Mouse (Mus musculus) thymus, adult 2 months (tissue): Measurements from ENCODE around the gene Hjurp. TPM values are rescaled to one million over a fixed set of nuclear protein-coding genes. Genes with fewer than 3 reads are reported as not detected.

Experiments used
- DNase-seq: peaks from one replicate; pipeline ENCODE4 v3.0.0; 2021
- H3K27ac ChIP-seq: fragments of 200-500 bp; 2 replicates; pipeline ENCODE4 v1.5.1; 2012; ENCODE audit warnings: low read length, control low read depth; ENCODE audit not compliant: control insufficient read depth, insufficient read depth
- H3K27me3 ChIP-seq: fragments of 200-500 bp; 2 replicates; pipeline ENCODE4 v1.6.1; 2012; ENCODE audit warnings: mild to moderate bottlenecking, low read length, moderate library complexity, mixed read lengths; ENCODE audit not compliant: control insufficient read depth, insufficient read depth
- H3K36me3 ChIP-seq: fragments of 200-500 bp; 2 replicates; pipeline ENCODE4 v1.6.1; 2012; ENCODE audit warnings: mild to moderate bottlenecking, low read length, moderate library complexity; ENCODE audit not compliant: control insufficient read depth, insufficient read depth
- H3K4me1 ChIP-seq: fragments of 200-500 bp; replicated peaks from 2 replicates; pipeline ENCODE4 v1.6.1; 2012; ENCODE audit warnings: low read length; ENCODE audit not compliant: control insufficient read depth, insufficient read depth
- H3K4me3 ChIP-seq: fragments of 200-500 bp; 2 replicates; pipeline ENCODE4 v1.5.1; 2012; ENCODE audit warnings: mild to moderate bottlenecking, low read length, control low read depth, moderate library complexity; ENCODE audit not compliant: control insufficient read depth, insufficient read depth
- CTCF ChIP-seq: fragments of 200-500 bp; IDR thresholded peaks from 2 replicates; pipeline ENCODE4 v1.5.1; 2012; ENCODE audit warnings: mild to moderate bottlenecking, control low read depth, low read length, moderate library complexity, borderline replicate concordance; ENCODE audit not compliant: control insufficient read depth, poor library complexity, insufficient read depth; ENCODE audit errors: extremely low read depth
- POLR2A ChIP-seq: fragments of 200-500 bp; IDR thresholded peaks from 2 replicates; pipeline ENCODE4 v1.6.1; 2012; ENCODE audit warnings: mild to moderate bottlenecking, low read length, control low read depth, moderate library complexity; ENCODE audit not compliant: control insufficient read depth, poor library complexity, insufficient read depth; ENCODE audit errors: extremely low read depth
- WGBS: fragments of 180-500 bp; shearing (Covaris S2); methylation state at CpG from one replicate; pipeline ENCODE4 v1.1.7; 2018; 5-methylcytosine and 5-hydroxymethylcytosine counted together
- polyA plus RNA-seq: library from polyadenylated mRNA; depleted of rRNA; stranded (reverse); fragments of >200 nt; gene quantifications from 2 replicates; pipeline ENCODE4 v1.2.3, GENCODE M21; 2012

Hjurp gene
- polyA plus RNA-seq, 1 experiment, result 197 TPM

- Histone ChIP-seq H3K27me3 (no peaks in the 10 kb centered on the region), H3K4me3 (no peak overlapping the region), H3K4me1 (no peaks in the 10 kb centered on the region), H3K27ac (no peak overlapping the region), H3K36me3 (no peaks in the 10 kb centered on the region)
- WGBS, result 69% methylated on average over 3 of the region's 3 CpGs
- TF ChIP-seq CTCF, result no peak
- no peak for TF ChIP-seq POLR2A
- DNase-seq, result no peak
Observed at GRCm38 (mm10) chr1:88310349-88310748, 32.9 kb upstream of the Hjurp start.

GRCm38 (mm10) chr1:88309905-88310304 lies 32.5 kb upstream of the Hjurp start:
- Histone ChIP-seq H3K27ac (no peak overlapping the region), H3K36me3 (no peaks in the 10 kb centered on the region), H3K27me3 (no peaks in the 10 kb centered on the region), H3K4me1 (no peaks in the 10 kb centered on the region), H3K4me3 (no peak overlapping the region)
- WGBS, result 40% methylated on average over 3 of the region's 3 CpGs
- no peak for TF ChIP-seq POLR2A
- no peak for TF ChIP-seq CTCF
- no peak for DNase-seq

- no peak overlapping the region for H3K4me3 ChIP-seq
- H3K27ac ChIP-seq, result no peak overlapping the region
- no peak for DNase-seq
- 57% methylated on average over 2 of the region's 2 CpGs for WGBS
- H3K4me1 ChIP-seq, result no peaks in the 10 kb centered on the region
- no peaks in the 10 kb centered on the region for H3K27me3 ChIP-seq
- no peak for TF ChIP-seq POLR2A
- no peak for TF ChIP-seq CTCF
- no peaks in the 10 kb centered on the region for H3K36me3 ChIP-seq
Observed at GRCm38 (mm10) chr1:88309020-88309419, 31.6 kb upstream of the Hjurp start.

- H3K27me3 ChIP-seq, result no peaks in the 10 kb centered on the region
- 69% methylated on average over 12 of the region's 12 CpGs for WGBS
- H3K36me3 ChIP-seq, result no peaks in the 10 kb centered on the region
- no peak overlapping the region for H3K27ac ChIP-seq
- no peaks in the 10 kb centered on the region for H3K4me1 ChIP-seq
- no peak for TF ChIP-seq POLR2A
- TF ChIP-seq CTCF, result no peak
- no peak for DNase-seq
- no peak overlapping the region for H3K4me3 ChIP-seq
Observed at GRCm38 (mm10) chr1:88307180-88307579, 29.7 kb upstream of the Hjurp start.

GRCm38 (mm10) chr1:88306543-88306942 lies 29.1 kb upstream of the Hjurp start:
- DNase-seq, result no peak
- H3K4me3 ChIP-seq, result no peak overlapping the region
- no peak overlapping the region for H3K27ac ChIP-seq
- no peaks in the 10 kb centered on the region for H3K27me3 ChIP-seq
- no peak for TF ChIP-seq POLR2A
- no peak for TF ChIP-seq CTCF
- no peaks in the 10 kb centered on the region for H3K36me3 ChIP-seq
- no peaks in the 10 kb centered on the region for H3K4me1 ChIP-seq
- WGBS, result 72% methylated on average over 1 of the region's 1 CpGs

GRCm38 (mm10) chr1:88305018-88305795 lies 27.8 kb upstream of the Hjurp start:
- no peaks in the 10 kb centered on the region for H3K4me1 ChIP-seq
- no peaks in the 10 kb centered on the region for H3K27me3 ChIP-seq
- no peaks in the 10 kb centered on the region for H3K36me3 ChIP-seq
- no peak for TF ChIP-seq POLR2A
- no peak for TF ChIP-seq CTCF
- no peak for DNase-seq
- 49% methylated on average over 6 of the region's 6 CpGs for WGBS
- no peak overlapping the region for H3K27ac ChIP-seq
- no peak overlapping the region for H3K4me3 ChIP-seq
